Mouse (Mus musculus): ENCODE measurements around the gene Cep78. TPM values are rescaled to one million over a fixed set of nuclear protein-coding genes. Genes with fewer than 3 reads are reported as not detected.

Cep78 gene
- total and polyA plus RNA-seq, 2 experiments from 2014 or later: 23.4 to 27.0 TPM

DNA sequence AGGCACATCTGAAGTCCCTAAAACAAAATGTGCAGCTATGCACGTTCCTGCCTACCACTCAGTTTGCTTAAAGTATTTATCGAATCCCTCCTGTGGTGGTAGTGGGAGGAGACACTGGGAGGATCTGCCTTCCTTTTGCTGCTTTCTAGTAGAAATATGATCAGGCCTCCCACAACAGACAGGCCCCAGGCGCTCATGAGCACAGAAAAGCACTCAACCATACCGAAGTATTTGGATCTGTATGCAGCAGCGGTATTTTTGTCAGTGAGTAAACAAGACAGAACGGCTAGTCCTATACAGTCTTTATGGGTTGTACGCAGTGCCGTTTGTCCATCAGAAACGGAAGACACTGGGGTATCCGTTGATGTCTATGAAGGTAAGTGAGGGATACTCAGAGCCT lies 37.4 kb upstream of the Cep78 start:
- no peak overlapping the region for H3K4me2 ChIP-seq (ENCODE audit: low read depth)

DNA sequence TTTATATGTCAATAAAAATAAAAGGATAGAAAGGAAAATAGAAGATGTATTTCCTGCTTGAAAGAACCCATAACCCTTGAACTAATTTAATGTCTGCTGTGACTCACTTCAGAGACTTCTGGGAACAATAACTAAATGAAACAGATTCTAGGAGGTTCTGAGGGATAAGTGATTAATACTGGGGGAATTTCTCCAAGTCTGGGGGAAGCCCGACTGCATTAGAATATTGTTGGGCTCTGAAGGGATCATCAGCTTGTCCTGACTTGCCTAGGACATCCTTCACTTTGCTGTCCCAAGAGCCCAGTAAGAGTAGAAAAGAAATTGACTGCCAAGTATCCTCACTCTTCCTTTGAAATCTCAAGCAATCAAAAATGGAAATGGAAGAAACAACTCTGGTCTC lies 31.4 kb upstream of the Cep78 start:
- Histone ChIP-seq H3K9me3 (ENCODE audit: low read length) (no peaks in the 10 kb centered on the region), H3K4me2 (ENCODE audit: low read depth) (no peak overlapping the region), H3K27me3 (ENCODE audit: insufficient read depth, low read length) (no peaks in the 10 kb centered on the region), H3K36me3 (ENCODE audit: insufficient read depth) (no peaks in the 10 kb centered on the region), H3K4me3 (ENCODE audit: low read depth, low read length) (no peak overlapping the region), H3K27ac (ENCODE audit: low read depth, low read length) (no peak overlapping the region), H3K4me1 (ENCODE audit: insufficient read depth) (no peaks in the 10 kb centered on the region), H3K9ac (no peak overlapping the region)
- WGBS: 85% methylated on average over 1 of the region's 1 CpGs
- no peak for TF ChIP-seq CTCF (IDR thresholded peaks at IDR 0.05; ENCODE audit: low read depth)
- DNase-seq: no peak
- no peak for ATAC-seq

More for the DNA sequence above, 37.4 kb upstream of the Cep78 start:
- no peaks in the 10 kb centered on the region for H3K36me3 ChIP-seq (ENCODE audit: insufficient read depth)
- no peaks in the 10 kb centered on the region for H3K27me3 ChIP-seq (ENCODE audit: insufficient read depth, low read length)
- ATAC-seq (no peak), DNase-seq (no peak)
- no peaks in the 10 kb centered on the region for H3K4me1 ChIP-seq (ENCODE audit: insufficient read depth)
- H3K27ac ChIP-seq (ENCODE audit: low read depth, low read length): no peak overlapping the region
- TF ChIP-seq CTCF (IDR thresholded peaks at IDR 0.05; ENCODE audit: low read depth): no peak
- no peaks in the 10 kb centered on the region for H3K9me3 ChIP-seq (ENCODE audit: low read length)
- no peak overlapping the region for H3K9ac ChIP-seq
- no peak overlapping the region for H3K4me3 ChIP-seq (ENCODE audit: low read depth, low read length)
- 78% methylated on average over 10 of the region's 10 CpGs for WGBS

DNA sequence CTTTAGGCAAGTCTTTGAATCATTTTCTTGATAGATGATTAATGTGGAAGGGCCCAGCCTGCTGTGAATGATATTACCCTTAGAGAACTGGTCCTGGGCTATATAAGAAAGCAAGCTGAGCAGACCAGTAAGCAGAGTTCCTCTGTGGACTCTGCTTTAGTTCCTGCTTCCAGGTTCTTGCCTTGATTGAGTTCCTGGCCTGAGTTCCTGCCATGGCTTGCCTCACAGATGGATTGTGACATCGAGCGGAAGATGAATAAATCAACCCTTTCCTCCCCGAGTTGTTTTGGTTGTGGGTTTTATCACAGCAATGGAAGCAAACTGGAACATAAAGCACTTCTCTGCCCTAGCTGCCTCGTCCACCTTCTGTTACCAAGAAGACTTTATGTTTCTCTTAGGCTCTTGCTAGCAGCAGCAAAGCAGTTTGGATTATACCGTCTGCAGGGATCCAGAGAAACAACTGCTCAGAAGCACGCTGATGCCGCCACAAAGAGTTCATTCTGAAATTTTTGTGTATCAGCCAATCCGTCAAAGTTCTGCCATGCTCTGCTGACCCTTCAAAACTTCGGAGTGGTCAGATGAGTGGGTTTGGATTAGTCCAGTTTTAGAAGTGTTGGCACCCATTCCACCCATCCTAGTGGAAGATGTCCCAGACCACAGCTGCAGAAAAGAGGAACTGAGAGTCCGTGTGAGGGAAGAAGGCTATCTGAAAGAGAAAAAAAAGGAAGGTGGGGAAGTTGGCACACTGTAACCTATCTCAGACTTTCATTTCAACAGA lies 30.6 kb upstream of the Cep78 start:
- H3K4me1 ChIP-seq (ENCODE audit: insufficient read depth): no peaks in the 10 kb centered on the region
- H3K36me3 ChIP-seq (ENCODE audit: insufficient read depth): no peaks in the 10 kb centered on the region
- TF ChIP-seq CTCF (IDR thresholded peaks at IDR 0.05; ENCODE audit: low read depth): no peak
- H3K27ac ChIP-seq (ENCODE audit: low read depth, low read length): no peak overlapping the region
- 74% methylated on average over 10 of the region's 10 CpGs for WGBS
- DNase-seq (no peak), ATAC-seq (no peak)
- H3K9me3 ChIP-seq (ENCODE audit: low read length): no peaks in the 10 kb centered on the region
- H3K9ac ChIP-seq: no peak overlapping the region
- no peak overlapping the region for H3K4me3 ChIP-seq (ENCODE audit: low read depth, low read length)
- no peaks in the 10 kb centered on the region for H3K27me3 ChIP-seq (ENCODE audit: insufficient read depth, low read length)
- H3K4me2 ChIP-seq (ENCODE audit: low read depth): no peak overlapping the region

DNA sequence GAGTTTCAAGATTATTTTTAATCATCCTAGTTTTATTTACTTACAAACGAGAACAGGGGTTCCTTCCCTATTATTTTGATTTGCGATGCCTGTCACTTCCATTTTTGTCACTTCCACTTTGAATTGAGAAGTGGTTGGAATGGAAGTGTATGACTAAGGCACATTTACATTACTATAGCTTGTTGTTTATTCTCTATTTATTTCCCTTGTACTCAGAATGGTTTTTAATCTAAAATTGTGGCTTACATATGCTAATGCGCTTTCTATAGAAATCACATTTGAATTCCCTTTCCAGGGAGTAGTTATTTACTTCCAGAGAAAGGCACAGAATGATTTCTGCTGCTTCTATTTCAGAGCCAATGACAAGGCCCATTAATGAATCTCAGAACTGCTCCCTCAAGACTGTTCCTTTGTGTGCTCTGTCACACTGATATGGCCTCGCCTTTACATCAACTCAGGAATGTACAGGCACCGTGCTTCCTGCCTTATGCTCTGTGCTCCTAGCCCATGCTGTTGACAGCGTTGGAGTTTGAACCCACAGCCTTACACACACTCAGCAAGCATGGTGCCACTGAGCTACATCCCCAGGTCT lies 25.1 kb upstream of the Cep78 start:
- no peaks in the 10 kb centered on the region for H3K4me1 ChIP-seq (ENCODE audit: insufficient read depth)
- H3K27ac ChIP-seq (ENCODE audit: low read depth, low read length): no peak overlapping the region
- H3K27me3 ChIP-seq (ENCODE audit: insufficient read depth, low read length): no peaks in the 10 kb centered on the region
- no peaks in the 10 kb centered on the region for H3K9me3 ChIP-seq (ENCODE audit: low read length)
- DNase-seq (no peak), ATAC-seq (no peak)
- TF ChIP-seq CTCF (IDR thresholded peaks at IDR 0.05; ENCODE audit: low read depth): no peak
- WGBS: 35% methylated on average over 6 of the region's 6 CpGs
- no peaks in the 10 kb centered on the region for H3K36me3 ChIP-seq (ENCODE audit: insufficient read depth)
- no peak overlapping the region for H3K4me3 ChIP-seq (ENCODE audit: low read depth, low read length)
- no peak overlapping the region for H3K9ac ChIP-seq
- no peak overlapping the region for H3K4me2 ChIP-seq (ENCODE audit: low read depth)

DNA sequence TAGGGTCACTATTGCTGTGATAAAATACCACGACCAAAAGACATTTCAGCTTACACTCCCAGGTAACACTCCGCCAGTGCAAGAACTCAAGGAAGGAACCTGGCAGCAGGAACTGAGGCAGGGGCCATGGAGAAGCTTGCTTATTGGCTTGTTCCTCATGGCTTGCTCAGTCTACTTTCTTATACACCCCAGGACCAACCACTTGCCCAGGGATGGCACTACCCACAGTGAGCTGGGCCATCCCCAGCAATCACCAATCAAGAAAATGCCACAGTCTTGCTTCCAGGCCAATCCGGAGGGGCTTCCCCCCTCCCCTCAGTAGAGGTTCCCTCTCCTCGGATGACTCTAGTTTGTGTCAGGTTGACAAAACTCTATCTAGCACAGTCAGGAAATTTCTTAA lies 24.3 kb upstream of the Cep78 start:
- no peak for ATAC-seq
- Histone ChIP-seq H3K36me3 (ENCODE audit: insufficient read depth) (no peaks in the 10 kb centered on the region), H3K27me3 (ENCODE audit: insufficient read depth, low read length) (no peaks in the 10 kb centered on the region), H3K4me3 (ENCODE audit: low read depth, low read length) (no peak overlapping the region), H3K4me1 (ENCODE audit: insufficient read depth) (no peaks in the 10 kb centered on the region), H3K4me2 (ENCODE audit: low read depth) (no peak overlapping the region), H3K9ac (no peak overlapping the region), H3K27ac (ENCODE audit: low read depth, low read length) (no peak overlapping the region), H3K9me3 (ENCODE audit: low read length) (no peaks in the 10 kb centered on the region)
- TF ChIP-seq CTCF (IDR thresholded peaks at IDR 0.05; ENCODE audit: low read depth): no peak
- no peak for DNase-seq
- WGBS: 77% methylated on average over 4 of the region's 4 CpGs

DNA sequence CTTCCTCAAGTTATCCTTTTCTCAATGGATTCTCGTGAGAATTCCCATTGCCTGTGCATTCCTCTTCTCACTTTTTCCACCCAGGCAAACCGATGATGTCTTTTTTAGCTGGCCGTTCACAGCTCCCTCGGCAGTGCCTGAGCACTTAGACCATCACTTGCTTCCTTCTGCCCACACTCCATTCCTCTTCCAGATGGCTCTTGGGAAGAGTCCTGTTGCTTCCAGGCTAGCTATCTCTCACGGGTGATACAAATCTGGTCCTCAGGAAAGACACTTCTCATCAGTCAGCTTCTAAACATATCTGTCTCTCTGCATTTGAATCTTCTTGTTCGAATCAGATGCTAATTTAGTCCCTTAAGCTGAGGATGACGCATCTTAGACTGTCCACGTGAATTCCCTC lies 22.3 kb upstream of the Cep78 start:
- no peak for DNase-seq
- H3K4me3 ChIP-seq (ENCODE audit: low read depth, low read length): no peak overlapping the region
- no peaks in the 10 kb centered on the region for H3K36me3 ChIP-seq (ENCODE audit: insufficient read depth)
- H3K4me2 ChIP-seq (ENCODE audit: low read depth): no peak overlapping the region
- H3K9ac ChIP-seq: no peak overlapping the region
- H3K4me1 ChIP-seq (ENCODE audit: insufficient read depth): no peaks in the 10 kb centered on the region
- H3K27ac ChIP-seq (ENCODE audit: low read depth, low read length): no peak overlapping the region
- 89% methylated on average over 8 of the region's 8 CpGs for WGBS
- TF ChIP-seq CTCF (IDR thresholded peaks at IDR 0.05; ENCODE audit: low read depth): no peak
- no peak for ATAC-seq
- H3K9me3 ChIP-seq (ENCODE audit: low read length): no peaks in the 10 kb centered on the region
- no peaks in the 10 kb centered on the region for H3K27me3 ChIP-seq (ENCODE audit: insufficient read depth, low read length)

DNA sequence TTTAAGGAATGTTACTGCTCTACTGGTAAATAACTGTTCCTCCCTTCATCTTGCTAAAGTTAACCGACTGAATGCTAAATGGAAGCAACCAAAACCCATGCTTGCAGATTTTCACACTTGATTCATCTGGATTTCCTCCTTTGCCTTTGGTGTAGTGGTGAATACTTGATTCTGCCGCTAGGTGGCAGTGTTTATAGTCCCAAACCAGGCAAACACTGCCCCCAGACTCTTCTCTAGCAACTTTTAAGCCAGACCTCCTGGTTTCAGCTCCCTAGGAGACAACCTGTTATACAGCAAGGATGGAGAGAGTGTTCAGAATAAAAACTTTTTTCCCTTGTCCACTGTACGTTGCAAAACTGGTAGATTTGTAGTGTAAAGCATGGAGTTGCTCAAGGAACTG lies 13.4 kb upstream of the Cep78 start:
- H3K9me3 ChIP-seq (ENCODE audit: low read length): no peaks in the 10 kb centered on the region
- H3K9ac ChIP-seq: no peak overlapping the region
- peak; percentile 45 for ATAC-seq
- no peaks in the 10 kb centered on the region for H3K27me3 ChIP-seq (ENCODE audit: insufficient read depth, low read length)
- under 1% methylated on average over 3 of the region's 3 CpGs for WGBS
- H3K27ac ChIP-seq (ENCODE audit: low read depth, low read length): 0 out of 2 replicates have a peak overlapping the region, but pooled peaks have one; percentile 79
- peak; percentile 86 for DNase-seq
- 0 out of 2 replicates have a peak, but pooled peaks cover 4% of the 10 kb centered on the region for H3K4me1 ChIP-seq (ENCODE audit: insufficient read depth)
- TF ChIP-seq CTCF (IDR thresholded peaks at IDR 0.05; ENCODE audit: low read depth): peak; percentile 90
- peak overlapping the region; percentile 47 for H3K4me2 ChIP-seq (ENCODE audit: low read depth)
- H3K36me3 ChIP-seq (ENCODE audit: insufficient read depth): no peaks in the 10 kb centered on the region
- H3K4me3 ChIP-seq (ENCODE audit: low read depth, low read length): no peak overlapping the region
